Mouse (Mus musculus) lung, adult 2 months (tissue): Measurements from ENCODE around the gene Sec14l4.

Source experiments
- CTCF ChIP-seq: fragments of 200-500 bp; IDR thresholded peaks from 2 replicates; pipeline ENCODE4 v1.5.1; 2011; ENCODE audit warnings: mild to moderate bottlenecking, low read length, control low read depth; ENCODE audit not compliant: insufficient read depth
- POLR2A ChIP-seq: fragments of 200-500 bp; IDR thresholded peaks from 2 replicates; pipeline ENCODE4 v1.6.1; 2011; ENCODE audit warnings: low read depth, mild to moderate bottlenecking, control low read depth, low read length, borderline replicate concordance; ENCODE audit errors: extremely low read depth

DNA sequence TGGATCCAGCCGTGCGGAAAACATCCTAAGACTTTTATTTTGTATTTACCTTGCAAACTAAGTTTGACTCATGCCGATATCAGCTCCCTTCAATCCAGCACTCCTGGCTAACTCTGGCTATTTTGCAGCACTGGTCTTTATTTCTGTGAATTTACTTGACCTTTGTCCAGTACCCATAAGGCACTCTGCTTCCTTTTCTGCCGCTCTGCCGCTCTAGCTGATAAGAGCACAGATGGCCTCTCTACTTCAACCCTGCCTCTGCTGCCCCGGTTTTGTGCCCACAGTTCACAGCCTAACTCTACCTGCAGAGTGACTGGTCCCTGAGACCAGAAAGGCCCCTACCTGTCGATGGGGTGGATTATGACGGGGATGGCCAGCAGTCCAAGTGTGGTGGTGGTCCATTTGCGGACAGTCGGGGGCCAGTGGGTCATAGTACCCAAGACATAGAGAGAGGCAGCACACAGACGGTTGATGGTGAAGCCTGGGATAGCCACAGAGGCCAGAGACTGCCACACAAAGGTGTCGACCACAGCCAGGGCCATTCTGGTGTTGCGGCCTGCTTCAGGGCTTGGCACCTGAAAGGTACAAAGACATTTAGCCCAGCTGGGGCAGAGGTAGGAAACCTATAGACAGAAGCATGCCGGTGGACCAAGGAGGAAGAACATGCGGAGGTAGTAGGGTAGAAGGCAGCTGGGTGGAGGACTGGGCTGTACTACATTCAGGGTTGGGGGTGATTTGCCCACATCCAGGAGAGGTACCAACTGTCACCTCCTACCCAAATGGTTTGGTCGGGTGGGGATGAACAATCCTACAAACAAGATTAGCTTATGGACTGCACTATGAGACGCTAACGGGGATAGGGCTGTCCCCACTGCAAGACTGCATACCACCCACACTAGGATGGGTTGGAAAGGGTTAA, 62.5 kb downstream of the Sec14l4 start:
- TF ChIP-seq CTCF: no peak
- TF ChIP-seq POLR2A: no peak
